Mouse (Mus musculus): ENCODE measurements around the gene Id3. TPM values are rescaled to one million over a fixed set of nuclear protein-coding genes. Genes with fewer than 3 reads are reported as not detected.

The Id3 gene
- polyA plus RNA-seq, 1 experiment from 2014 or later: 543 TPM

DNA sequence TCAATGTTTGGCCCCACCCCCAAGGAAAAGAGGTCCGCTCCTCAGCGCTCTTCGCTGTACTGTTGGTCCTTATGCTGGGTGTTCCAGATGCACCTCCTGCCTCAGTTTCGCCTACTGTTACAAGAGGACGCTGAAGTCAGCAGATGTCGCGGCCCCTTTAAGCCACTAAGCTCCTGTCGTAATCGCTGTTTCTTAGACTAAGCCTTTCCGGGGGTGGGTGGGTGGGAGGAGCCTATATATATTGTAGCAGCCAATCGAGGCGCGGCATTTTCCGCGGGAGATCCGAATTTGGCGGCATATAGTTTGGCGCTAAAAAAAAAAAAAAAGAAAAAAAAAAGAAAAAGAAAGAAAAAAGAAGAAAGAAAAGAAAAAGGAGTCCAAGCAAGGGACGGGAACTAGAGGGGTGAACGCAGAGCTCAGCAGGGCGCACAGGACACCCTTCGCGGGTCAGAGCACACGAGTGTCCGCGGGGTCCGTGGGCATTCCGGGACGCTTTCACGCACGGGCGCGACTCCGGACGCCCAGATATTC, 28.8 kb downstream of the Id3 start, which contains the start of gene E2f2:
Gene E2f2 (plus strand): TSS at position 384 of the 531 bp plus-strand sequence.
- H3K27me3 ChIP-seq (ENCODE audit: control insufficient read depth, insufficient read depth, low read length): no peaks in the 10 kb centered on the region
- peak within 1 kb of the TSS; percentile 78 for H3K4me3 ChIP-seq (ENCODE audit: low read depth, low read length)
- ATAC-seq (ENCODE audit: low FRiP score) (peak; percentile 57), DNase-seq (ENCODE audit: low spot score, missing footprints) (no peak)
- under 1% methylated on average over 35 of the region's 35 CpGs for WGBS
- H3K4me1 ChIP-seq (ENCODE audit: control insufficient read depth, insufficient read depth, low read length): peaks cover 15% of the 10 kb centered on the region; the same call in 1 of the 2 replicates
- H3K9ac ChIP-seq (ENCODE audit: low read length): peak within 1 kb of the TSS; percentile 74
- peak within 1 kb of the TSS; percentile 31; the same call in 1 of the 2 replicates for H3K27ac ChIP-seq (ENCODE audit: low read depth, low read length)
- no peaks in the 10 kb centered on the region for H3K9me3 ChIP-seq (ENCODE audit: control insufficient read depth, low read length)
- peak within 1 kb of the TSS; percentile 98 for H3K4me2 ChIP-seq
- H3K36me3 ChIP-seq (ENCODE audit: control insufficient read depth, insufficient read depth, low read length): no peaks in the 10 kb centered on the region

- Histone ChIP-seq H3K27me3 (ENCODE audit: control insufficient read depth, insufficient read depth, low read length) (no peaks in the 10 kb centered on the region), H3K9me3 (ENCODE audit: control insufficient read depth, low read length) (no peaks in the 10 kb centered on the region), H3K4me3 (ENCODE audit: low read depth, low read length) (peak overlapping the region; percentile 78), H3K4me1 (ENCODE audit: control insufficient read depth, insufficient read depth, low read length) (peaks cover 21% of the 10 kb centered on the region), H3K4me2 (peak overlapping the region; percentile 98), H3K9ac (ENCODE audit: low read length) (peak overlapping the region; percentile 74), H3K36me3 (ENCODE audit: control insufficient read depth, insufficient read depth, low read length) (no peaks in the 10 kb centered on the region), H3K27ac (ENCODE audit: low read depth, low read length) (peak overlapping the region; percentile 31; the same call in 1 of the 2 replicates)
- DNase-seq (ENCODE audit: low spot score, missing footprints) (peak; percentile 96), ATAC-seq (ENCODE audit: low FRiP score) (peak; percentile 45)
- under 1% methylated on average over 63 of the region's 67 CpGs for WGBS
Observed at GRCm38 (mm10) chr4:136172542-136173209, 29.4 kb downstream of the Id3 start.

- Histone ChIP-seq H3K9ac (ENCODE audit: low read length) (peak overlapping the region; percentile 74), H3K4me2 (peak overlapping the region; percentile 98), H3K4me1 (ENCODE audit: control insufficient read depth, insufficient read depth, low read length) (peaks cover 25% of the 10 kb centered on the region), H3K27me3 (ENCODE audit: control insufficient read depth, insufficient read depth, low read length) (no peaks in the 10 kb centered on the region), H3K9me3 (ENCODE audit: control insufficient read depth, low read length) (no peaks in the 10 kb centered on the region), H3K4me3 (ENCODE audit: low read depth, low read length) (peak overlapping the region; percentile 78), H3K36me3 (ENCODE audit: control insufficient read depth, insufficient read depth, low read length) (no peaks in the 10 kb centered on the region), H3K27ac (ENCODE audit: low read depth, low read length) (no peak overlapping the region)
- ATAC-seq (ENCODE audit: low FRiP score): no peak
- peak; percentile 94 for DNase-seq (ENCODE audit: low spot score, missing footprints)
- 3% methylated on average over 14 of the region's 14 CpGs for WGBS
Observed at GRCm38 (mm10) chr4:136173210-136173715, 30.0 kb downstream of the Id3 start.

- 71% methylated on average over 13 of the region's 13 CpGs for WGBS
- peak; percentile 88 for DNase-seq (ENCODE audit: low spot score, missing footprints)
- H3K9ac ChIP-seq (ENCODE audit: low read length): peak overlapping the region; percentile 11; the same call in 1 of the 2 replicates
Observed at GRCm38 (mm10) chr4:136174216-136175193, 31.2 kb downstream of the Id3 start.

DNA sequence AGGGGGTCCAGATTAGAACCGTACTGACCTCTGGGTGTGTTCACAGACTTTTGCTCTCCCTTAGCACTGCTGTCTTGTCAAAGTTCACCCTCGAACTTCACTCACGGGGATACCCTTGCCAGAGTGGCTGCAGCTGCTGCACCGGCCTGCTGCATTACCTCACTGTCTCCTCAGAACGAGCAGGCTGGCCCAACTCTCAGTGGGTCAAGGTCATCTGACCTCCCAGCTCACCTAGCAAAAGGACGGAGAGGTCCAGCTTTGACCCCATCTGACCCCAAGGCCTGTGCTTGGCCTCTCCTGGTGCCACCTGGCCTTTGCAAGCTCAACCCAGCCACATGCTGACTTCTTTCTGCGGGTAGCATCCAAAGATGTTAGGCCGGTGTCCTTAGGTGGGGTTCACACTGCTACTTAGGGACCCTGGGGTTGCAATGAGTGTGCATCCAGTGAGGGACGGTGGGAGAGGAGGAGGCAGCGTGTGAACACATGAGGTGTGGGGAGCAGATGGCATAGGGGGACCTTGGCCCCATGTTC, 32.8 kb downstream of the Id3 start:
- Histone ChIP-seq H3K27ac (ENCODE audit: low read depth, low read length) (no peak overlapping the region), H3K9ac (ENCODE audit: low read length) (no peak overlapping the region), H3K4me2 (no peak overlapping the region), H3K4me3 (ENCODE audit: low read depth, low read length) (no peak overlapping the region), H3K27me3 (ENCODE audit: control insufficient read depth, insufficient read depth, low read length) (no peaks in the 10 kb centered on the region), H3K36me3 (ENCODE audit: control insufficient read depth, insufficient read depth, low read length) (no peaks in the 10 kb centered on the region), H3K9me3 (ENCODE audit: control insufficient read depth, low read length) (no peaks in the 10 kb centered on the region), H3K4me1 (ENCODE audit: control insufficient read depth, insufficient read depth, low read length) (peaks cover 34% of the 10 kb centered on the region)
- ATAC-seq (ENCODE audit: low FRiP score) (no peak), DNase-seq (ENCODE audit: low spot score, missing footprints) (no peak)
- 76% methylated on average over 10 of the region's 10 CpGs for WGBS

More at GRCm38 (mm10) chr4:136174216-136175193, 31.2 kb downstream of the Id3 start:
- no peaks in the 10 kb centered on the region for H3K36me3 ChIP-seq (ENCODE audit: control insufficient read depth, insufficient read depth, low read length)
- ATAC-seq (ENCODE audit: low FRiP score): no peak
- peak overlapping the region; percentile 78 for H3K4me3 ChIP-seq (ENCODE audit: low read depth, low read length)
- peaks cover 25% of the 10 kb centered on the region for H3K4me1 ChIP-seq (ENCODE audit: control insufficient read depth, insufficient read depth, low read length)
- H3K9me3 ChIP-seq (ENCODE audit: control insufficient read depth, low read length): no peaks in the 10 kb centered on the region
- peak overlapping the region; percentile 98 for H3K4me2 ChIP-seq
- no peak overlapping the region for H3K27ac ChIP-seq (ENCODE audit: low read depth, low read length)
- H3K27me3 ChIP-seq (ENCODE audit: control insufficient read depth, insufficient read depth, low read length): no peaks in the 10 kb centered on the region

DNA sequence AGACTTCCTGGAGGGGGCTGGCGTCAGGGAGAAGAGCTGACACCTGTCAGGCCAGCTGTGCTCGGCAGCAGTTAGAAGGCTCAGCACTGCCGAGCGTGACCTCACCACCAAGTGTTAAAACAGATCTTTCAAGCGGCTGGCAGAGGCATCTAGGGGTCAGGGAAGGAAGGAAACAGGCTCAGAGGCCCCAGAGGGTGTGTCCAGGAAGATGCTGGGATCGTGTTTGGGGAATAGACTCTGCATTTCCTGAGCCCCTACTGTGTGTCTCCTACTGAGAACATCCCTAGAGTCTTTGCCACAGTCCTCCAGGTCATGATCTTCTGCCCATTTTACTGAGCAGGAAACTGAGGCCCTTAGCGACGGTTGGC, 33.9 kb downstream of the Id3 start:
- WGBS: 46% methylated on average over 8 of the region's 8 CpGs
- H3K4me2 ChIP-seq: no peak overlapping the region; the same call in 1 of the 2 replicates
- no peak for ATAC-seq (ENCODE audit: low FRiP score)

DNA sequence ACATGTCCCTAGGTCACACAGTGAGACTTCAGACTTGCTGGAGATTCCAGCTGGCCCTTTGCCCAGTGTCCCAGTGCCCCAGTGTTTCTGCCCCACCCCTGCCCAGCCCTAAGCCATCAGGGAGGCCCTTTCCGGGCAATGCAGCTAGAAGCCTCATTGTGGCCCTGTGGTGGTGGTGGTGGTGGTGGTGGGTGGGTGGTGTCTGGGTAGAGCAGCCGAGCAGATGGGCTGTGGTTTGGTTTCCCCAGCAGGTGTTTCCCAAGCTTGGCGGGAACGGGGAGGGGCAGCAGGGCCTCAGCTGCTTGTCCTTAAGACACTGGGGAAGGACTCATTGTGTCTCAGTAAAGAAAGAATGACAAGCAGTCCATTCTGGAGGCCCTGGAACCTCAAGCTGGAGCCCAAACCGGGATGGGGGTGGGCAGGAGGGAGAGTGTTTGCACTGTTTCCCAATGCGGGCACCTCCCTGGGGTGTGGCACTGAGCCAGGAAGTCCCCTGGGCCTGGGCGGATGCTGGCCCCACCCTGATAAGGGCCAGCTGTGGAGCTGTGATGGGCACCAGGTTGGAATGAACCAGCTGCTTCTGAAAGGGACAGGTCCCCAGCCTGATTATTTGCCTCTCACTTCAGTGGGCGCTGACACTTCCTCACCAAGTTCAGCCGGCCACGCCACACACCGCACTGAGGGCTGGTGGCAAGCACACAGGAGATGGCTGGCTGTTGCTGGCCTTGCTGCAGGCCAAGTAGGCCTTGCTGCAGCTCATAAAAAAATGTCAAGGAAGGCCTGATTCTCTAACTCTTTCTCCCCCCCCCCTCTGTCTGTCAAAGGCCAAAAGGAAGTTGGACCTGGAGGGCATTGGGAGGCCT, 34.5 kb downstream of the Id3 start:
- ATAC-seq (ENCODE audit: low FRiP score): no peak
- no peaks in the 10 kb centered on the region for H3K36me3 ChIP-seq (ENCODE audit: control insufficient read depth, insufficient read depth, low read length)
- 63% methylated on average over 11 of the region's 11 CpGs for WGBS

More for the DNA sequence above, 33.9 kb downstream of the Id3 start:
- no peak for DNase-seq (ENCODE audit: low spot score, missing footprints)
- Histone ChIP-seq H3K4me1 (ENCODE audit: control insufficient read depth, insufficient read depth, low read length) (peaks cover 31% of the 10 kb centered on the region), H3K27me3 (ENCODE audit: control insufficient read depth, insufficient read depth, low read length) (no peaks in the 10 kb centered on the region), H3K9me3 (ENCODE audit: control insufficient read depth, low read length) (no peaks in the 10 kb centered on the region), H3K4me3 (ENCODE audit: low read depth, low read length) (no peak overlapping the region), H3K9ac (ENCODE audit: low read length) (no peak overlapping the region), H3K27ac (ENCODE audit: low read depth, low read length) (0 out of 2 replicates have a peak overlapping the region, but pooled peaks have one; percentile 27), H3K36me3 (ENCODE audit: control insufficient read depth, insufficient read depth, low read length) (no peaks in the 10 kb centered on the region)

DNA sequence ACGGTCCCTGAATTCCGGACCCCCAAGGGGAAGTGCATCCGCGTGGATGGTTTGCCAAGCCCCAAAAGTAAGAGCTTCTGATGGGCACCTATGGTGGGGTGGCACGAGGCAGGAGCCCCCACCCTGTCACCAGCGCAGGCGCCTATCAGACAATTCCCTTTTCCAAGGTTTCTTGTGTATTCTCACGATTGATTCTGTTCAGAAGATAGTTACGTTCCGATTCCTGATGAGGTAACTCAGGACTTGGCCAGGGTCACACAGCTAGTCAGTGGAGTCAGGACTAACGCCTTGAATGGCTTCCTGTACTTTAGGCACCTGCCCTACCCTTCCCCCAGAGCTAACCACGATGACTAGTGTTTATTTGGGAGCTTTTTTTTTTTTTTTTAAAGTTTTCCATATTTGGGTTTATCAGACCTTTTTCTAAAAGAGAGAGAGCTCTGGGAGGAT, 35.2 kb downstream of the Id3 start:
- Histone ChIP-seq H3K4me2 (no peak overlapping the region), H3K9me3 (ENCODE audit: control insufficient read depth, low read length) (no peaks in the 10 kb centered on the region), H3K9ac (ENCODE audit: low read length) (no peak overlapping the region), H3K4me3 (ENCODE audit: low read depth, low read length) (no peak overlapping the region), H3K27me3 (ENCODE audit: control insufficient read depth, insufficient read depth, low read length) (no peaks in the 10 kb centered on the region), H3K27ac (ENCODE audit: low read depth, low read length) (no peak overlapping the region), H3K36me3 (ENCODE audit: control insufficient read depth, insufficient read depth, low read length) (no peaks in the 10 kb centered on the region), H3K4me1 (ENCODE audit: control insufficient read depth, insufficient read depth, low read length) (peaks cover 31% of the 10 kb centered on the region)
- DNase-seq (ENCODE audit: low spot score, missing footprints) (no peak), ATAC-seq (ENCODE audit: low FRiP score) (no peak)
- WGBS: 84% methylated on average over 12 of the region's 12 CpGs

More for the DNA sequence above, 34.5 kb downstream of the Id3 start:
- no peak overlapping the region for H3K4me2 ChIP-seq
- DNase-seq (ENCODE audit: low spot score, missing footprints): no peak
- H3K9ac ChIP-seq (ENCODE audit: low read length): peak overlapping the region; percentile 17; the same call in 1 of the 2 replicates
- peaks cover 31% of the 10 kb centered on the region for H3K4me1 ChIP-seq (ENCODE audit: control insufficient read depth, insufficient read depth, low read length)
- no peaks in the 10 kb centered on the region for H3K27me3 ChIP-seq (ENCODE audit: control insufficient read depth, insufficient read depth, low read length)
- H3K27ac ChIP-seq (ENCODE audit: low read depth, low read length): peak overlapping the region; percentile 27; the same call in 1 of the 2 replicates
- no peak overlapping the region for H3K4me3 ChIP-seq (ENCODE audit: low read depth, low read length)
- H3K9me3 ChIP-seq (ENCODE audit: control insufficient read depth, low read length): no peaks in the 10 kb centered on the region
